Mouse (Mus musculus) heart, embryonic 12.5 days (tissue): Measurements from ENCODE around the gene Tmem219. TPM values are rescaled to one million over a fixed set of nuclear protein-coding genes. Genes with fewer than 3 reads are reported as not detected.
A peak's percentile ranks its signal among the peaks of the same experiment; 100 is the strongest.

Source experiments
- ATAC-seq: fragments of 200-750 bp; cut with Nextera tagmentation; 2 replicates; pipeline ENCODE4 v1.8.0; 2017; ENCODE audit warnings: moderate TSS enrichment, moderate library complexity; ENCODE audit not compliant: insufficient number of reproducible peaks, low FRiP score
- H3K27ac ChIP-seq: fragments of 300-500 bp; sonication (generic); 2 replicates; pipeline ENCODE4 v1.5.1; 2016; ENCODE audit warnings: mild to moderate bottlenecking, moderate library complexity; ENCODE audit not compliant: poor library complexity, severe bottlenecking
- H3K27me3 ChIP-seq: fragments of 300-500 bp; sonication (generic); replicated peaks from 2 replicates; pipeline ENCODE4 v1.6.1; 2016; ENCODE audit warnings: mild to moderate bottlenecking, moderate library complexity
- H3K36me3 ChIP-seq: fragments of 300-500 bp; sonication (generic); 2 replicates; pipeline ENCODE4 v1.6.1; 2016; ENCODE audit warnings: mild to moderate bottlenecking, moderate library complexity
- H3K4me1 ChIP-seq: fragments of 300-500 bp; sonication (generic); replicated peaks from 2 replicates; pipeline ENCODE4 v1.6.1; 2016; ENCODE audit warnings: mild to moderate bottlenecking
- H3K4me2 ChIP-seq: fragments of 300-500 bp; sonication (generic); 2 replicates; pipeline ENCODE4 v1.6.1; 2016; ENCODE audit warnings: mild to moderate bottlenecking, moderate library complexity
- H3K4me3 ChIP-seq: fragments of 300-500 bp; sonication (generic); 2 replicates; pipeline ENCODE4 v1.5.1; 2016; ENCODE audit warnings: mild to moderate bottlenecking
- H3K9ac ChIP-seq: fragments of 300-500 bp; sonication (generic); 2 replicates; pipeline ENCODE4 v1.6.1; 2016; ENCODE audit warnings: mild to moderate bottlenecking, moderate library complexity
- H3K9me3 ChIP-seq: fragments of 300-500 bp; sonication (generic); replicated peaks from 2 replicates; pipeline ENCODE4 v1.6.1; 2016; ENCODE audit warnings: mild to moderate bottlenecking, moderate library complexity
- WGBS: fragments of 180-500 bp; shearing (Covaris S2); methylation state at CpG from one replicate; pipeline ENCODE4 v1.1.7; 2016; 5-methylcytosine and 5-hydroxymethylcytosine counted together
- polyA plus RNA-seq: library from polyadenylated mRNA; unstranded; fragments of >200 nt; fragmentation: Nextera tagmentation; extraction: Ambion mirVana; gene quantifications from 2 replicates; pipeline ENCODE4 v1.2.1, GENCODE M21; 2016

The Tmem219 gene
- polyA plus RNA-seq, 1 experiment from 2014 or later: 19.9 TPM

DNA sequence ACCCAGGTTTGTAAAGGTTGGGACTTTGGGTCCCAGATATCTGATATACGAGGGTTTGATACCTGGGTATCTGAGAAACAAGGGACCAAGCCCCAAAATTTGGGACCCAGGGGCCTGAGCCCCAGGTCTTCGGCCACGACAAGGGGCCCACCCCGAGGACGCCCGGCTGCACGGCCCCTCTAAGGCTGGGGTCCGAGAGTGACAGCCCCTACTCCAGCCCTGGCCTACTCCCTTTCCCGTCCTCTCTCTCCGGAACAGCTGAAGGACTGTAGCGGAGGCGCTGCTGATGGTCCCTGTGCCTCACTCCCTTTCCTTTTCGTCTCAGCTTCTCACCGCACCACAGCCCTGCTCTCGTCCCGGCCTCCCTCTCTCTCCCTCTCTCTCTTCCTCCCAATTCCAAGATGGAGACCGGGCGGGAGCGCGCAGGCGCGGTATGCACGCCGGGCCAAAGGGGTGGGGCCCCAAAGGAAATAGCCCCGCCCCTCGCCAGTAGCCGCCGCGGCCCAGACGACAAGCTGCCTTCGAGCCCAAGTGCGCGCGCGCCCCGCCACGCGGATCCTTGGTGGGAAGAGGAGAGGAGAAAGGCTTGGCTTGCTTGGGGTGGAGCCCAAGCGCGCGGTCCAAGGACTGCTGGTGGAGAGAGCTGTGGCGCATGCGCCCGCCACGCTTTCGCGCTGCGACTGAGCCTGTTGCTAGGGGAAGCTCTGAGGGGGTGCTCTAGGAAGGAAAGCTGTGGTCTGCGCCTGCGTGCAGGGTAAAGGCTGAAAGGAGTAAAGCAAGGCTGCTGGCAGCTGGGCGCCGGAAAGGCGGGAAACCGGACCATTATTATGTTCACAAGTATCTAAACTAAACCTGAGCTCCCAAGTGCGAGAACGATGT is 38.2 kb downstream of the Tmem219 start, which contains the start of gene Taok2:
Gene Taok2, minus strand, starts transcription at position 418 of the 879 bp plus-strand sequence.
- Histone ChIP-seq H3K27ac (peak within 1 kb of the TSS; percentile 89), H3K9me3 (no peaks in the 10 kb centered on the region), H3K27me3 (no peaks in the 10 kb centered on the region), H3K9ac (peak within 1 kb of the TSS; percentile 82), H3K36me3 (peaks cover 10% of the 10 kb centered on the region), H3K4me3 (peak within 1 kb of the TSS; percentile 73), H3K4me2 (peak within 1 kb of the TSS; percentile 92), H3K4me1 (peaks cover 34% of the 10 kb centered on the region)
- under 1% methylated on average over 56 of the region's 56 CpGs for WGBS
- peak; percentile 93 for ATAC-seq

- peak; percentile 1; the same call in 1 of the 2 replicates for ATAC-seq
- 0% methylated on average over 15 of the region's 15 CpGs for WGBS
Measured at GRCm38 (mm10) chr7:126883731-126884181, 39.0 kb downstream of the Tmem219 start.

GRCm38 (mm10) chr7:126881040-126881439 is 41.7 kb downstream of the Tmem219 start:
- 62% methylated on average over 6 of the region's 6 CpGs for WGBS

More at GRCm38 (mm10) chr7:126883731-126884181, 39.0 kb downstream of the Tmem219 start:
- Histone ChIP-seq H3K4me2 (peak overlapping the region; percentile 92), H3K27me3 (no peaks in the 10 kb centered on the region), H3K9ac (peak overlapping the region; percentile 82), H3K4me3 (peak overlapping the region; percentile 73), H3K36me3 (peaks cover 18% of the 10 kb centered on the region), H3K4me1 (peaks cover 34% of the 10 kb centered on the region), H3K9me3 (no peaks in the 10 kb centered on the region), H3K27ac (peak overlapping the region; percentile 89)

DNA sequence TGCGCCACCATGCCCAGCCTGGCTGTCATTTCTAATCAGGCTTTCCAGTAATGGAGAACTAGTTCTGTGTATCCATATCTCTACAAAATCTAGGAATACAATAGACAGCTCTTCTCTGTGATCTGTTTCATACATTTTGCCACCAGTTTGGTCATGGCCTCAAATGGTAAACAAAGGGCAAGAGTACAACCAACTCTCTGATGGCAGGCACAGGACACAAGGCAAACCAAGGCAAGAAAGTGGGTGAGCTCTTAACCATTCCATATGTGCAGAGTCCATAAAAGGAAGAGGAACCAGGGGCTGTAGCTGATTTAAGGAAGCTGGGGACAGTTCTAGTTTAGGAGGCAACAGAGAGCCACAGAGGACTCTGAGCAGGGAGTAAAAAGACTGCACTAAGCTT is 45.5 kb downstream of the Tmem219 start:
- no peak for ATAC-seq
- Histone ChIP-seq H3K9ac (no peak overlapping the region), H3K36me3 (peaks cover 83% of the 10 kb centered on the region), H3K27me3 (no peaks in the 10 kb centered on the region), H3K4me1 (peaks cover 21% of the 10 kb centered on the region), H3K4me2 (no peak overlapping the region), H3K9me3 (no peaks in the 10 kb centered on the region), H3K4me3 (no peak overlapping the region), H3K27ac (no peak overlapping the region)
- 88% methylated on average over 1 of the region's 1 CpGs for WGBS

More at GRCm38 (mm10) chr7:126881040-126881439, 41.7 kb downstream of the Tmem219 start:
- Histone ChIP-seq H3K9ac (peak overlapping the region; percentile 82; the same call in 1 of the 2 replicates), H3K27ac (peak overlapping the region; percentile 89), H3K9me3 (no peaks in the 10 kb centered on the region), H3K4me1 (peaks cover 34% of the 10 kb centered on the region), H3K4me2 (peak overlapping the region; percentile 92), H3K36me3 (peaks cover 45% of the 10 kb centered on the region), H3K27me3 (no peaks in the 10 kb centered on the region), H3K4me3 (peak overlapping the region; percentile 73)
- no peak for ATAC-seq

- H3K27ac ChIP-seq: no peak overlapping the region
- H3K4me3 ChIP-seq: no peak overlapping the region
- ATAC-seq: no peak
- no peaks in the 10 kb centered on the region for H3K9me3 ChIP-seq
- 92% methylated on average over 2 of the region's 2 CpGs for WGBS
- H3K36me3 ChIP-seq: peaks cover 99% of the 10 kb centered on the region
- no peaks in the 10 kb centered on the region for H3K4me1 ChIP-seq
- no peaks in the 10 kb centered on the region for H3K27me3 ChIP-seq
- no peak overlapping the region for H3K4me2 ChIP-seq
- H3K9ac ChIP-seq: no peak overlapping the region
Measured at GRCm38 (mm10) chr7:126870520-126870891, 52.2 kb downstream of the Tmem219 start.

GRCm38 (mm10) chr7:126869780-126870519 is 52.8 kb downstream of the Tmem219 start:
- Histone ChIP-seq H3K4me1 (no peaks in the 10 kb centered on the region), H3K9ac (no peak overlapping the region), H3K27ac (no peak overlapping the region), H3K4me3 (no peak overlapping the region), H3K27me3 (no peaks in the 10 kb centered on the region), H3K36me3 (peaks cover 99% of the 10 kb centered on the region), H3K4me2 (no peak overlapping the region), H3K9me3 (no peaks in the 10 kb centered on the region)
- 90% methylated on average over 23 of the region's 23 CpGs for WGBS
- no peak for ATAC-seq

- 89% methylated on average over 12 of the region's 12 CpGs for WGBS
- no peak for ATAC-seq
Measured at GRCm38 (mm10) chr7:126868003-126868402, 54.7 kb downstream of the Tmem219 start.

GRCm38 (mm10) chr7:126867534-126867933 is 55.2 kb downstream of the Tmem219 start:
- no peaks in the 10 kb centered on the region for H3K27me3 ChIP-seq
- WGBS: 84% methylated on average over 2 of the region's 2 CpGs
- no peak overlapping the region for H3K9ac ChIP-seq
- peaks cover 91% of the 10 kb centered on the region for H3K36me3 ChIP-seq
- H3K9me3 ChIP-seq: no peaks in the 10 kb centered on the region
- no peak overlapping the region for H3K4me3 ChIP-seq
- H3K4me2 ChIP-seq: no peak overlapping the region
- H3K4me1 ChIP-seq: peaks cover 19% of the 10 kb centered on the region
- no peak for ATAC-seq
- H3K27ac ChIP-seq: no peak overlapping the region

More at GRCm38 (mm10) chr7:126868003-126868402, 54.7 kb downstream of the Tmem219 start:
- Histone ChIP-seq H3K9ac (no peak overlapping the region), H3K4me3 (no peak overlapping the region), H3K27me3 (no peaks in the 10 kb centered on the region), H3K9me3 (no peaks in the 10 kb centered on the region), H3K4me1 (peaks cover 14% of the 10 kb centered on the region), H3K36me3 (peaks cover 96% of the 10 kb centered on the region), H3K27ac (no peak overlapping the region), H3K4me2 (no peak overlapping the region)

DNA sequence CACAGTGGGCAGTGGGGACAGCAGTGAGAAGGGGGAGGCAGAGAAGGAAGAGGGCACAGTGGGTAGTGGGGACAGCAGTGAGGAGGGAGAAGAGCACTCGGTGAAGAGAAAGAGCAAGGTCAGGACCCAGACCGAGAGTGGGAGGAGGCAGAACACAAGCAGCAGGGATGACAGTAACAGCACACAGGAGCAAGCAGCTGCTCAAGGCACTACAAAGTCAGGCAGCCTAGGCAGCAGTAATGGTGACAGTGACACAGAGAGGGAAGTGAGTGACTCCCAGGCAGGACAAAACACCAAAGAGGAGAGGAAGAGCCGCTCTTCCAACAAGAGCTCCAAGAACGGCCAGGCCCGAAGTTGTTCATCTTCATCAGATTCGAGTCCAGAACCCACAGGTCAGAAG is 58.9 kb downstream of the Tmem219 start:
- Histone ChIP-seq H3K27ac (no peak overlapping the region), H3K9ac (peak overlapping the region; percentile 79), H3K27me3 (no peaks in the 10 kb centered on the region), H3K4me3 (peak overlapping the region; percentile 66; the same call in 1 of the 2 replicates), H3K4me1 (peaks cover 26% of the 10 kb centered on the region), H3K4me2 (peak overlapping the region; percentile 93), H3K9me3 (no peaks in the 10 kb centered on the region), H3K36me3 (peaks cover 67% of the 10 kb centered on the region)
- 68% methylated on average over 6 of the region's 6 CpGs for WGBS
- ATAC-seq: no peak

DNA sequence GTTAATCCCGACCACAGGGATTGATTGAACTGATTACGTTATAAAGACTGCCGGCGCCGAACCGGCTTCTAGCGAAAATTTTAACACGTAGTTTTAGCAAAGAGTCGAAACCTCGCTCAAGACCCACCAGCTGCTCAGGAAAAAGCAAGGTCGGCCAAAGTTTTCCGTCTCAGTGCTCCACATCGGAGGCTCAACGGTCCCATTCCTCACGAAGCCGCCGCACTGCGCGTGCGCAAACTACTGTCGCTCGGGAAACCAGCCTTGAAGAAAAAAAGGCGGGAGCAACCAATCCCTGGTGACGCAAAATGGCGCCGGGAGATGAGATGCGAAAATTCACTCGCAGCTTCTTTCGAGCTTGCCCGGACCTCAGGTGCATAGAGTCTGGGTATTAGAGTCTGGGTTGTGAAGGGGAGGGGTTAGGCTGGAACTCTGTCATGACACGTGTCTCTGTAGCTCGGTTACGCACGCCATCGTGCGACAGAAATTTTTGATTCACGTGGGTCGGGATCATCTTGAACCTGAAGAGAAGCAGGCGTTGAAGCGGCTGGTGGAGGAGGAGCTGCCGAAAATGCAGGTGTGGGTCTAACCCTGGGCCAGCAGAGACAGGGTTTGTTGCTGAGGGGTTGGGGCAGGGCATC is 60.5 kb downstream of the Tmem219 start, which contains the start of gene Ino80e:
Gene Ino80e, minus strand, starts transcription at position 231 of the 638 bp plus-strand sequence.
- peak within 1 kb of the TSS; percentile 79 for H3K9ac ChIP-seq
- H3K27me3 ChIP-seq: no peaks in the 10 kb centered on the region
- peaks cover 26% of the 10 kb centered on the region for H3K4me1 ChIP-seq
- H3K4me2 ChIP-seq: peak within 1 kb of the TSS; percentile 93
- no peaks in the 10 kb centered on the region for H3K9me3 ChIP-seq
- peak within 1 kb of the TSS; percentile 66 for H3K4me3 ChIP-seq
- H3K27ac ChIP-seq: peak within 1 kb of the TSS; percentile 59
- ATAC-seq: peak; percentile 76
- under 1% methylated on average over 41 of the region's 41 CpGs for WGBS
- H3K36me3 ChIP-seq: peaks cover 67% of the 10 kb centered on the region
